Mouse (Mus musculus) CH12.LX (cell line): ENCODE measurements at regions not wholly inside any gene's neighbourhood (a gene's known extent, or its start where the extent isn't known, plus 50 kb on each side); places are given as distances from the start of the nearest gene placed in this dataset.

Experiments
- DNase-seq: peaks from one replicate; pipeline ENCODE4 v3.0.0-alpha.2; 2013; ENCODE audit errors: extremely low read depth
- H3K27ac ChIP-seq: 2 replicates; pipeline ENCODE4 v1.5.1; 2012; ENCODE audit warnings: low read depth, mild to moderate bottlenecking, control low read depth, moderate library complexity; ENCODE audit not compliant: insufficient read depth
- H3K27me3 ChIP-seq: replicated peaks from 2 replicates; pipeline ENCODE3; 2012; ENCODE audit warnings: inconsistent platforms
- H3K36me3 ChIP-seq, 2 experiments: replicated peaks in 1 of 2; 2 replicates each; pipeline versions ENCODE3 to v1.6.1; 2012; ENCODE audit warnings: inconsistent platforms in 1 of 2, low read length in 1 of 2, mild to moderate bottlenecking in 1 of 2, mixed read lengths in 1 of 2, moderate library complexity in 1 of 2; ENCODE audit not compliant: control insufficient read depth in 1 of 2, insufficient read depth in 1 of 2
- H3K4me1 ChIP-seq, 2 experiments: 2 replicates each; pipeline ENCODE4 v1.6.1; 2012; ENCODE audit warnings: inconsistent platforms in 1 of 2, moderate library complexity in 1 of 2; ENCODE audit not compliant: insufficient read depth in 2 of 2, control insufficient read depth in 1 of 2
- H3K4me2 ChIP-seq: 2 replicates; pipeline ENCODE4 v1.6.1; 2012; ENCODE audit warnings: low read depth, mild to moderate bottlenecking, control low read depth; ENCODE audit not compliant: poor library complexity, insufficient read depth, severe bottlenecking
- H3K4me3 ChIP-seq, 3 experiments: fragments of 150-350 bp in 1 of 3; sonication (generic) in 1 of 3; replicated peaks in 1 of 3; 2 replicates each; pipeline versions ENCODE3 to v1.5.1; 2011 to 2012; ENCODE audit warnings: low read depth in 2 of 3, low read length in 2 of 3, mild to moderate bottlenecking in 2 of 3, moderate library complexity in 2 of 3, control low read depth in 1 of 3, improper control_type of control experiment in 1 of 3, inconsistent platforms in 1 of 3, mixed read lengths in 1 of 3; ENCODE audit not compliant: poor library complexity in 1 of 3
- H3K79me2 ChIP-seq: replicated peaks from 2 replicates; pipeline ENCODE4 v1.6.1; 2012; ENCODE audit warnings: mild to moderate bottlenecking, moderate library complexity; ENCODE audit not compliant: control insufficient read depth, poor library complexity, insufficient read depth, severe bottlenecking; ENCODE audit errors: extremely low read depth
- H3K9ac ChIP-seq: 2 replicates; pipeline ENCODE4 v1.6.1; 2012; ENCODE audit warnings: low read depth, mild to moderate bottlenecking, control low read depth, moderate library complexity; ENCODE audit not compliant: insufficient read depth
- H3K9me3 ChIP-seq: replicated peaks from 2 replicates; pipeline ENCODE3; 2012; ENCODE audit warnings: low read length, inconsistent platforms, mixed read lengths
- CHD2 ChIP-seq: IDR thresholded peaks from 2 replicates; pipeline ENCODE4 v1.6.1; 2011; ENCODE audit warnings: low read length, improper control_type of control experiment
- GABPA ChIP-seq: IDR thresholded peaks from 2 replicates; pipeline ENCODE4 v1.6.1; 2012; ENCODE audit warnings: low read depth, low read length, improper control_type of control experiment, inconsistent platforms; ENCODE audit not compliant: insufficient replicate concordance
- IRF4 ChIP-seq: IDR thresholded peaks from 2 replicates; pipeline ENCODE4 v1.6.1; 2014; ENCODE audit warnings: low read depth, mild to moderate bottlenecking, inconsistent platforms, low read length, improper control_type of control experiment
- JUN ChIP-seq: IDR thresholded peaks from 2 replicates; pipeline ENCODE4 v1.6.1; 2011; ENCODE audit warnings: low read depth, mild to moderate bottlenecking, low read length, improper control_type of control experiment, moderate library complexity; ENCODE audit not compliant: insufficient read depth
- JUND ChIP-seq: conservative IDR thresholded peaks from 2 replicates; pipeline ENCODE4 v1.6.1; 2011; ENCODE audit warnings: low read depth, low read length, improper control_type of control experiment
- KAT2A ChIP-seq: IDR thresholded peaks from 2 replicates; pipeline ENCODE4 v1.6.1; 2012; ENCODE audit warnings: low read length, improper control_type of control experiment, inconsistent platforms; ENCODE audit not compliant: insufficient replicate concordance
- MAFK ChIP-seq: IDR thresholded peaks from 2 replicates; pipeline ENCODE4 v1.6.1; 2011; ENCODE audit warnings: low read length, improper control_type of control experiment; ENCODE audit not compliant: insufficient replicate concordance
- MAZ ChIP-seq: IDR thresholded peaks from 2 replicates; pipeline ENCODE4 v1.6.1; 2012; ENCODE audit warnings: low read depth, mild to moderate bottlenecking, inconsistent platforms, low read length, improper control_type of control experiment, moderate library complexity
- MEF2A ChIP-seq: IDR thresholded peaks from 2 replicates; pipeline ENCODE4 v1.6.1; 2014; ENCODE audit warnings: low read depth, mild to moderate bottlenecking, inconsistent platforms, low read length, improper control_type of control experiment, borderline replicate concordance
- NRF1 ChIP-seq: IDR thresholded peaks from 2 replicates; pipeline ENCODE4 v1.6.1; 2014; ENCODE audit warnings: low read depth, mild to moderate bottlenecking, inconsistent platforms, low read length, improper control_type of control experiment, moderate library complexity
- POLR2A ChIP-seq: IDR thresholded peaks from 2 replicates; pipeline ENCODE4 v1.6.1; 2011; ENCODE audit warnings: low read depth, mild to moderate bottlenecking, improper control_type of control experiment, low read length
- POLR2AphosphoS2 ChIP-seq: IDR thresholded peaks from 2 replicates; pipeline ENCODE4 v1.6.1; 2011; ENCODE audit warnings: low read depth, low read length, improper control_type of control experiment
- TBP ChIP-seq: conservative IDR thresholded peaks from 2 replicates; pipeline ENCODE4 v1.6.1; 2011; ENCODE audit warnings: low read depth, low read length, improper control_type of control experiment
- UBTF ChIP-seq: IDR thresholded peaks from 2 replicates; pipeline ENCODE4 v1.6.1; 2012; ENCODE audit warnings: low read depth, mild to moderate bottlenecking, inconsistent platforms, low read length, improper control_type of control experiment, moderate library complexity
- USF1 ChIP-seq: IDR thresholded peaks from 2 replicates; pipeline ENCODE4 v1.6.1; 2014; ENCODE audit warnings: low read depth, mild to moderate bottlenecking, inconsistent platforms, low read length, improper control_type of control experiment
- USF2 ChIP-seq: conservative IDR thresholded peaks from 2 replicates; pipeline ENCODE4 v1.6.1; 2011; ENCODE audit warnings: low read depth, low read length, improper control_type of control experiment
- dilution Hi-C: fragments of 300-500 bp; cut with MboI; formaldehyde crosslinking; loops from 2 replicates; pipeline ENCODE4 v1.14.3; 2020; ENCODE audit warnings: low sequenced_read_pairs; ENCODE audit not compliant: extremely low pct_unique_long_range_greater_than_20kb, extremely low pct_ligation_motif_present
- in situ Hi-C: fragments of 300-500 bp; cut with MboI; formaldehyde crosslinking; loops from 3 replicates; pipeline ENCODE4 v1.14.3; 2019; ENCODE audit warnings: low sequenced_read_pairs, low pct_ligation_motif_present, low pct_unique_long_range_greater_than_20kb, mixed read lengths

DNA sequence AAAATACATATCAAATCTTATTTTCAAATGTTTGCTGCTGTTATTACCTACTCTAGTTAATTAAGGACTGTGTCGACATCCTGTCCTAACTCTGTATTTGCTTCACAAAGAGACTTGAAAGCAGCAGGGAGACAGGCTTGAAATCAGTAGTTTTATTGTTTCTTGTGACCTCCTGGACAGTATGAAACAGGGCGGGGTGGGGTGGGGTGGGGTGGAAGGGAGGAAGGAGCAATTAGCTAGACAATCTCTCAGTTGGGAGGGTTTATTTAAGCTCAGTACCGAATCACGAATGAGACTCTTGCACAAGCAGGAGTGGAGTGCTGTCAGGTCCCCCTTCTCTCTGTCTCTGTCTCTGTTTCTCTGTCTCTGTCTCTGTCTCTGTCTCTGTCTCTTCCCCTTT is 421.2 kb downstream of the Btg1 start:
- TF ChIP-seq JUN (no peak), GABPA (no peak), KAT2A (no peak), NRF1 (no peak), UBTF (no peak), IRF4 (no peak)
- TF ChIP-seq, all 38 proteins: peak for 0
- Histone ChIP-seq H3K9ac (no peak overlapping the region), H3K36me3 (no peaks in the 10 kb centered on the region), H3K27ac (no peak overlapping the region), H3K9me3 (no peaks in the 10 kb centered on the region), H3K79me2 (no peaks in the 10 kb centered on the region), H3K4me1 (no peaks in the 10 kb centered on the region), H3K4me2 (no peak overlapping the region), H3K27me3 (no peaks in the 10 kb centered on the region), H3K4me3 (no peak overlapping the region)
- dilution Hi-C loops (no loop called here), in situ Hi-C loops (no loop called here)
- DNase-seq, result no peak

GRCm38 (mm10) chr10:97047566-97047965 is 430.8 kb downstream of the Btg1 start:
- TF ChIP-seq USF1, result no peak
- no peak for TF ChIP-seq POLR2A
- no peak for TF ChIP-seq MEF2A
- TF ChIP-seq MAFK, result no peak
- no peak for TF ChIP-seq TBP
- no peak for TF ChIP-seq MAZ
- no peak for TF ChIP-seq IRF4
- TF ChIP-seq POLR2AphosphoS2, result no peak
- no peak for TF ChIP-seq JUND
- TF ChIP-seq CHD2, result no peak
- TF ChIP-seq USF2, result no peak
- dilution Hi-C loops (no loop called here), in situ Hi-C loops (no loop called here)

More at GRCm38 (mm10) chr10:97047566-97047965, 430.8 kb downstream of the Btg1 start:
- Histone ChIP-seq H3K9ac (no peak overlapping the region), H3K27me3 (no peaks in the 10 kb centered on the region), H3K4me3 (no peak overlapping the region), H3K79me2 (no peaks in the 10 kb centered on the region), H3K36me3 (no peaks in the 10 kb centered on the region), H3K9me3 (no peaks in the 10 kb centered on the region), H3K4me2 (no peak overlapping the region), H3K27ac (no peak overlapping the region), H3K4me1 (no peaks in the 10 kb centered on the region)
- no peak for DNase-seq
